Mouse (Mus musculus): ENCODE results near the gene Slco1a4. TPM values are rescaled to one million over a fixed set of nuclear protein-coding genes. Genes with fewer than 3 reads are reported as not detected.

Gene Slco1a4
- polyA plus RNA-seq (2014; fragmentation: Illumina TruSeq; extraction: RNeasy Lipid Tissue Mini Kit (QIAGEN cat#74804); ENCODE audit: low read depth, low replicate concordance) = 8.2 TPM

DNA sequence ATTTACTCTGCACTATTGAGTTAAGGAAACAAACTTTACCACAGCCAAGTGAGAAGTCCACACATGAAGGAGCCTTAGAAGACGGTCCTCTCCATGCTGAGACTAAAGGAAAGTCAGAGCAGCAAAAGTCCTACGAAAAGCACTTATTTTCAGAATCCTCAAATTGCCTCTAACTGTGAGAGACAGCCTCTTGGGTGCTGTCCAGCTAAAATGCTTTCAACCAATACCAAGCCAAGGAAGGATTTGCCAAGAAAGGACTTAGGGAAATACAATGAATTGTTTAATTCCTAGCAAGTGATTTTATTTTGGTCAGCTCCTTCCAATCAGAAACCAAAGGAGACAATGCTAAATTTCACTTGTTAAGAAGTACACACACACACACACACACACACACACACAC, at the start of gene Slco1a4:
Gene Slco1a4, minus strand, starts transcription at position 115 of the 400 bp plus-strand sequence.

DNA sequence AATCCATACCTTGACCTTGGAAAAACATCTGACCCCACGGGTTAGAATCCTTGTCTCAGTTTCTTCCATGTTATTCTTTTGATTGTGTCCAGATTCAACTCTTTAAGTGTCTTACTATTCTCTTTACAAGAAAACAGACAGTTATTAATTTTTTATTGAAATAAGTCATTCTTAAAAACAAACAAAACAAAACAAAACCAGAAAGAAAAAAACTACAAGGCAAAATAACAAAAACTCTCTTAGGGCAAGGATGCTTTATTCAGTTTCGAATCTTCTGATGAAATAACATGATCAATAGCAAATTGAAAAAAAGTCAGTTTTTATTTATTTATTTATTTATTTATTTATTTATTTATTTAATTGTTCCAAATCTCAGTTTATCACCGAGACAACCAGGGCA, 82.3 kb downstream of the Slco1a4 start, which contains the start of gene Gm5724:
Gene Gm5724, minus strand, starts transcription at position 101 of the 400 bp plus-strand sequence.

Other genes starting within 250 kb of the Slco1a4 start
- gene Slco1b2, start 226.7 kb downstream of the Slco1a4 start, polyA plus RNA-seq (2014; fragmentation: Illumina TruSeq; extraction: RNeasy Lipid Tissue Mini Kit (QIAGEN cat#74804); ENCODE audit: low read depth, low replicate concordance) = 0.41 TPM
- gene Gm5724, start 82.4 kb downstream of the Slco1a4 start, polyA plus RNA-seq (2014; fragmentation: Illumina TruSeq; extraction: RNeasy Lipid Tissue Mini Kit (QIAGEN cat#74804); ENCODE audit: low read depth, low replicate concordance) = 2.1 TPM
- not detected for gene Slco1a1, start 90.8 kb upstream of the Slco1a4 start, polyA plus RNA-seq (2014; fragmentation: Illumina TruSeq; extraction: RNeasy Lipid Tissue Mini Kit (QIAGEN cat#74804); ENCODE audit: low read depth, low replicate concordance)
- gene Gm6614, start 155.2 kb upstream of the Slco1a4 start, polyA plus RNA-seq (2014; fragmentation: Illumina TruSeq; extraction: RNeasy Lipid Tissue Mini Kit (QIAGEN cat#74804); ENCODE audit: low read depth, low replicate concordance) = 0.08 TPM

Measured in testis, adult 10 weeks (tissue).